ENCODE assay signal across 8 mouse cellular contexts in genomic region chr10:126901488-126901843, GRCm38 (mm10). TPM values are rescaled to one million over a fixed set of nuclear protein-coding genes. Genes with fewer than 3 reads are reported as not detected.
DNase-seq lines count a peak whose midpoint lies in the region; ATAC-seq and TF ChIP-seq lines count a peak whose summit lies in the region.

No protein-coding gene starts in this region.

- WGBS in heart, embryonic 16.5 days, result under 1% methylated on average over 4 of the region's 4 CpGs
- 1% methylated on average over 4 of the region's 4 CpGs for WGBS in hindbrain, embryonic 11.5 days
- 1% methylated on average over 4 of the region's 4 CpGs for WGBS in midbrain, embryonic 10.5 days

- no peak for DNase-seq in heart, postnatal 14 days
- no peak for DNase-seq in hindbrain, embryonic 11.5 days (ENCODE audit: low spot score)
- DNase-seq in midbrain, embryonic 10.5 days (ENCODE audit: low spot score), result no peak
- DNase-seq in cerebellum, postnatal 10 days, result no peak
- no peak for DNase-seq in thymus, postnatal 0 days (ENCODE audit: low spot score)
- DNase-seq in gastrocnemius, adult 18-20 months (ENCODE audit: low spot score), result no peak

- H3K4me2 ChIP-seq in heart, embryonic 16.5 days (ENCODE audit: low read depth, low read length), result peak overlapping the region; percentile 84
- peak overlapping the region; percentile 70 for H3K4me2 ChIP-seq in hindbrain, embryonic 11.5 days (replicated peaks; ENCODE audit: low read depth, low read length)

- H3K36me3 ChIP-seq in heart, embryonic 16.5 days (ENCODE audit: control insufficient read depth, insufficient read depth), result 0 out of 2 replicates have a peak, but pooled peaks cover 3% of the 10 kb centered on the region
- H3K36me3 ChIP-seq in hindbrain, embryonic 11.5 days (ENCODE audit: control insufficient read depth, insufficient read depth, low read length), result no peaks in the 10 kb centered on the region
- H3K36me3 ChIP-seq in midbrain, embryonic 10.5 days, result peaks cover 16% of the 10 kb centered on the region

- TF ChIP-seq POLR2A in bone marrow macrophage, adult 2 months (IDR thresholded peaks at IDR 0.05; ENCODE audit: borderline replicate concordance, low read depth, low read length), result no peak

- no peak for TF ChIP-seq CTCF in bone marrow macrophage, adult 2 months (IDR thresholded peaks at IDR 0.05; ENCODE audit: low read depth, low read length)

- no peak overlapping the region for H3K9ac ChIP-seq in heart, embryonic 16.5 days (ENCODE audit: low read length)
- no peak overlapping the region for H3K9ac ChIP-seq in hindbrain, embryonic 11.5 days (ENCODE audit: low read depth, low read length)

- no peak overlapping the region for H3K27ac ChIP-seq in heart, embryonic 16.5 days (ENCODE audit: low read length)
- no peak overlapping the region for H3K27ac ChIP-seq in bone marrow macrophage, adult 2 months (ENCODE audit: insufficient read depth, low read depth, low read length)
- H3K27ac ChIP-seq in hindbrain, embryonic 11.5 days (ENCODE audit: low read depth, low read length), result no peak overlapping the region
- peak overlapping the region; percentile 77; the same call in 1 of the 2 replicates for H3K27ac ChIP-seq in midbrain, embryonic 10.5 days (replicated peaks)

- no peaks in the 10 kb centered on the region for H3K27me3 ChIP-seq in heart, embryonic 16.5 days (ENCODE audit: control insufficient read depth, insufficient read depth, low read length)
- H3K27me3 ChIP-seq in hindbrain, embryonic 11.5 days (ENCODE audit: control insufficient read depth, insufficient read depth, low read length), result no peaks in the 10 kb centered on the region
- H3K27me3 ChIP-seq in midbrain, embryonic 10.5 days (ENCODE audit: low read depth, poor library complexity, severe bottlenecking), result no peaks in the 10 kb centered on the region

- ATAC-seq in heart, embryonic 16.5 days (replicated peaks; ENCODE audit: extremely low read depth, insufficient read depth, low FRiP score), result no peak
- no peak for ATAC-seq in hindbrain, embryonic 11.5 days (ENCODE audit: low FRiP score)

- peak overlapping the region; percentile 75 for H3K4me3 ChIP-seq in heart, embryonic 16.5 days (ENCODE audit: low read length)
- H3K4me3 ChIP-seq in bone marrow macrophage, adult 2 months (ENCODE audit: insufficient read depth, low read length), result peak overlapping the region; percentile 89
- H3K4me3 ChIP-seq in hindbrain, embryonic 11.5 days (ENCODE audit: low read depth, low read length), result peak overlapping the region; percentile 64
- peak overlapping the region; percentile 70 for H3K4me3 ChIP-seq in midbrain, embryonic 10.5 days

- intact Hi-C loops in heart, postnatal 14 days (cut with DNase I), result no loop called here

- peaks cover 11% of the 10 kb centered on the region for H3K4me1 ChIP-seq in heart, embryonic 16.5 days (ENCODE audit: control insufficient read depth, insufficient read depth, low read length)
- H3K4me1 ChIP-seq in bone marrow macrophage, adult 2 months (ENCODE audit: control insufficient read depth, insufficient read depth, low read length), result peaks cover 9% of the 10 kb centered on the region
- no peaks in the 10 kb centered on the region for H3K4me1 ChIP-seq in hindbrain, embryonic 11.5 days (replicated peaks; ENCODE audit: control insufficient read depth, insufficient read depth, low read length)
- peaks cover 24% of the 10 kb centered on the region for H3K4me1 ChIP-seq in midbrain, embryonic 10.5 days

- H3K9me3 ChIP-seq in heart, embryonic 16.5 days (replicated peaks; ENCODE audit: control insufficient read depth, low read length), result no peaks in the 10 kb centered on the region
- H3K9me3 ChIP-seq in hindbrain, embryonic 11.5 days (ENCODE audit: control insufficient read depth, low read length), result no peaks in the 10 kb centered on the region
- no peaks in the 10 kb centered on the region for H3K9me3 ChIP-seq in midbrain, embryonic 10.5 days (replicated peaks)

RNA-seq across cellular contexts. Expression of gene Atp23, which starts 0.3 kb away (rescaled TPM):
- polyA plus RNA-seq in heart, embryonic 16.5 days (2015; fragmentation: Nextera tagmentation; extraction: Ambion mirVana), result 10.3 and 11.3 TPM in 2 replicates
- 1 to 10 TPM; 3.8 to 3.9 TPM for total RNA-seq in heart, postnatal 14 days (2021)
- 3.7 and 5.0 TPM in 2 replicates for polyA plus RNA-seq in bone marrow macrophage, adult 2 months (2012; ENCODE audit: insufficient read depth, insufficient read length, missing spikeins)
- polyA plus RNA-seq in hindbrain, embryonic 11.5 days (2014; fragmentation: Nextera tagmentation; extraction: Ambion mirVana), result 14.3 TPM in 2 replicates
- polyA plus RNA-seq in midbrain, embryonic 10.5 days (2016; fragmentation: Nextera tagmentation; extraction: Ambion mirVana), result 16.9 and 17.7 TPM in 2 replicates
- polyA plus RNA-seq in thymus, postnatal 0 days (2015; fragmentation: Nextera tagmentation; extraction: Ambion mirVana), result 15.8 and 17.5 TPM in 2 replicates
- total RNA-seq in gastrocnemius, adult 18-20 months (2021), result 1 to 10 TPM; 1.5 to 1.6 TPM
